Mouse (Mus musculus): ENCODE measurements around the gene Plgrkt. TPM values are rescaled to one million over a fixed set of nuclear protein-coding genes. Genes with fewer than 3 reads are reported as not detected.

The Plgrkt gene
- polyA plus RNA-seq, 1 experiment, result 34.0 TPM

- Histone ChIP-seq H3K4me3 (replicated peaks; ENCODE audit: insufficient read depth, low read depth, low read length) (no peak overlapping the region), H3K4me1 (ENCODE audit: control insufficient read depth, insufficient read depth, low read length) (no peaks in the 10 kb centered on the region), H3K27me3 (ENCODE audit: control insufficient read depth, insufficient read depth, low read length) (no peaks in the 10 kb centered on the region), H3K27ac (ENCODE audit: insufficient read depth, low read length) (no peak overlapping the region)
- TF ChIP-seq POLR2A (IDR thresholded peaks at IDR 0.05; ENCODE audit: borderline replicate concordance, insufficient read depth, low read length), result no peak
- TF ChIP-seq CTCF (IDR thresholded peaks at IDR 0.05; ENCODE audit: borderline replicate concordance, insufficient read depth, low read depth, low read length), result no peak
- 75% methylated on average over 3 of the region's 3 CpGs for WGBS
- no peak for DNase-seq
Measured at GRCm38 (mm10) chr19:29376382-29376781, 9.2 kb upstream of the Plgrkt start.

GRCm38 (mm10) chr19:29374947-29375346 is 7.8 kb upstream of the Plgrkt start:
- Histone ChIP-seq H3K4me1 (ENCODE audit: control insufficient read depth, insufficient read depth, low read length) (no peaks in the 10 kb centered on the region), H3K27ac (ENCODE audit: insufficient read depth, low read length) (no peak overlapping the region), H3K27me3 (ENCODE audit: control insufficient read depth, insufficient read depth, low read length) (no peaks in the 10 kb centered on the region), H3K4me3 (replicated peaks; ENCODE audit: insufficient read depth, low read depth, low read length) (no peak overlapping the region)
- no peak for TF ChIP-seq POLR2A (IDR thresholded peaks at IDR 0.05; ENCODE audit: borderline replicate concordance, insufficient read depth, low read length)
- WGBS, result 92% methylated on average over 9 of the region's 9 CpGs
- DNase-seq, result no peak

- TF ChIP-seq POLR2A (IDR thresholded peaks at IDR 0.05; ENCODE audit: borderline replicate concordance, insufficient read depth, low read length) (no peak), CTCF (IDR thresholded peaks at IDR 0.05; ENCODE audit: borderline replicate concordance, insufficient read depth, low read depth, low read length) (no peak)
- no peak overlapping the region for H3K27ac ChIP-seq (ENCODE audit: insufficient read depth, low read length)
- H3K4me1 ChIP-seq (ENCODE audit: control insufficient read depth, insufficient read depth, low read length), result no peaks in the 10 kb centered on the region
- 43% methylated on average over 11 of the region's 11 CpGs for WGBS
- H3K27me3 ChIP-seq (ENCODE audit: control insufficient read depth, insufficient read depth, low read length), result no peaks in the 10 kb centered on the region
- no peak for DNase-seq
- peak overlapping the region; percentile 40 for H3K4me3 ChIP-seq (replicated peaks; ENCODE audit: insufficient read depth, low read depth, low read length)
Measured at GRCm38 (mm10) chr19:29373438-29373837, 6.2 kb upstream of the Plgrkt start.

GRCm38 (mm10) chr19:29372621-29373020 is 5.4 kb upstream of the Plgrkt start:
- TF ChIP-seq CTCF (IDR thresholded peaks at IDR 0.05; ENCODE audit: borderline replicate concordance, insufficient read depth, low read depth, low read length) (no peak), POLR2A (IDR thresholded peaks at IDR 0.05; ENCODE audit: borderline replicate concordance, insufficient read depth, low read length) (no peak)
- no peak for DNase-seq
- H3K4me3 ChIP-seq (replicated peaks; ENCODE audit: insufficient read depth, low read depth, low read length), result no peak overlapping the region
- no peak overlapping the region for H3K27ac ChIP-seq (ENCODE audit: insufficient read depth, low read length)
- H3K27me3 ChIP-seq (ENCODE audit: control insufficient read depth, insufficient read depth, low read length), result no peaks in the 10 kb centered on the region
- WGBS, result 82% methylated on average over 3 of the region's 3 CpGs
- no peaks in the 10 kb centered on the region for H3K4me1 ChIP-seq (ENCODE audit: control insufficient read depth, insufficient read depth, low read length)

GRCm38 (mm10) chr19:29372138-29372537 is 4.9 kb upstream of the Plgrkt start:
- TF ChIP-seq POLR2A (IDR thresholded peaks at IDR 0.05; ENCODE audit: borderline replicate concordance, insufficient read depth, low read length) (no peak), CTCF (IDR thresholded peaks at IDR 0.05; ENCODE audit: borderline replicate concordance, insufficient read depth, low read depth, low read length) (no peak)
- 57% methylated on average over 4 of the region's 4 CpGs for whole genome bisulfite sequencing
- Histone ChIP-seq H3K27ac (ENCODE audit: insufficient read depth, low read length) (no peak overlapping the region), H3K4me1 (ENCODE audit: control insufficient read depth, insufficient read depth, low read length) (no peaks in the 10 kb centered on the region), H3K4me3 (replicated peaks; ENCODE audit: insufficient read depth, low read depth, low read length) (no peak overlapping the region), H3K27me3 (ENCODE audit: control insufficient read depth, insufficient read depth, low read length) (no peaks in the 10 kb centered on the region)
- no peak for DNase-seq

- Histone ChIP-seq H3K27me3 (ENCODE audit: control insufficient read depth, insufficient read depth, low read length) (no peaks in the 10 kb centered on the region), H3K4me3 (replicated peaks; ENCODE audit: insufficient read depth, low read depth, low read length) (no peak overlapping the region), H3K27ac (ENCODE audit: insufficient read depth, low read length) (no peak overlapping the region), H3K4me1 (ENCODE audit: control insufficient read depth, insufficient read depth, low read length) (no peaks in the 10 kb centered on the region)
- WGBS, result 76% methylated on average over 18 of the region's 18 CpGs
- DNase-seq, result no peak
- no peak for TF ChIP-seq CTCF (IDR thresholded peaks at IDR 0.05; ENCODE audit: borderline replicate concordance, insufficient read depth, low read depth, low read length)
Measured at GRCm38 (mm10) chr19:29371284-29372081, 4.3 kb upstream of the Plgrkt start.

- H3K27me3 ChIP-seq (ENCODE audit: control insufficient read depth, insufficient read depth, low read length), result no peaks in the 10 kb centered on the region
- WGBS, result 92% methylated on average over 7 of the region's 7 CpGs
- DNase-seq, result no peak
- no peak for TF ChIP-seq POLR2A (IDR thresholded peaks at IDR 0.05; ENCODE audit: borderline replicate concordance, insufficient read depth, low read length)
- no peak for TF ChIP-seq CTCF (IDR thresholded peaks at IDR 0.05; ENCODE audit: borderline replicate concordance, insufficient read depth, low read depth, low read length)
- H3K27ac ChIP-seq (ENCODE audit: insufficient read depth, low read length), result no peak overlapping the region
- H3K4me1 ChIP-seq (ENCODE audit: control insufficient read depth, insufficient read depth, low read length), result no peaks in the 10 kb centered on the region
- no peak overlapping the region for H3K4me3 ChIP-seq (replicated peaks; ENCODE audit: insufficient read depth, low read depth, low read length)
Measured at GRCm38 (mm10) chr19:29370545-29371283, 3.5 kb upstream of the Plgrkt start.

GRCm38 (mm10) chr19:29370112-29370511 is 2.9 kb upstream of the Plgrkt start:
- WGBS, result 56% methylated on average over 12 of the region's 12 CpGs
- H3K27ac ChIP-seq (ENCODE audit: insufficient read depth, low read length), result no peak overlapping the region
- H3K27me3 ChIP-seq (ENCODE audit: control insufficient read depth, insufficient read depth, low read length), result no peaks in the 10 kb centered on the region
- TF ChIP-seq POLR2A (IDR thresholded peaks at IDR 0.05; ENCODE audit: borderline replicate concordance, insufficient read depth, low read length), result no peak
- no peak for TF ChIP-seq CTCF (IDR thresholded peaks at IDR 0.05; ENCODE audit: borderline replicate concordance, insufficient read depth, low read depth, low read length)
- no peak overlapping the region for H3K4me3 ChIP-seq (replicated peaks; ENCODE audit: insufficient read depth, low read depth, low read length)
- no peak for DNase-seq
- H3K4me1 ChIP-seq (ENCODE audit: control insufficient read depth, insufficient read depth, low read length), result no peaks in the 10 kb centered on the region

Measured in cerebellum, adult 2 months (tissue).